Mouse (Mus musculus) mesoderm, embryonic 11.5 days (tissue): ENCODE data around the gene B4galt1.

ENCODE experiments used
- DNase-seq: peaks from one replicate; pipeline ENCODE4 v3.0.0-alpha.2; 2012; ENCODE audit warnings: low read depth, low spot score

Gene B4galt1

DNA sequence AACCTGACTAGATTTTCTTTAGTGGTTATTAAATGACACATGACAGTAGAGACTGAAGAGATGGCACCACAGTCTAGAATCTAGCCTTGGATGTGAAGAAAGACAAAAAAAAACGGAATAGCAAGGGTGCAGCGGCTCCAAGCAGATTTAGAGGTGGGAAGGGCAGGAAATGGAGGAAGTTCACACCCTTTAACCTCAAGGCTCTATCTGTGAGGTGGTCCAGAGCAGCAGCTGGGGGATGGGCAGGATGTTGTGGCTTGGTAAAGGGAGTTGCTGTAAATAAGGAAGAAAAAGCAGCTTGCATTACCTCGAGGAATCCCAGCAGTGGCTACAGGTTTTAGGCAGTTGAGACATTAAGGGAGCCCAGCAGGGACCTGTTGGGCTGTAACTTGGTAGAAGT, 72.7 kb downstream of the B4galt1 start:
- DNase-seq: no peak

DNA sequence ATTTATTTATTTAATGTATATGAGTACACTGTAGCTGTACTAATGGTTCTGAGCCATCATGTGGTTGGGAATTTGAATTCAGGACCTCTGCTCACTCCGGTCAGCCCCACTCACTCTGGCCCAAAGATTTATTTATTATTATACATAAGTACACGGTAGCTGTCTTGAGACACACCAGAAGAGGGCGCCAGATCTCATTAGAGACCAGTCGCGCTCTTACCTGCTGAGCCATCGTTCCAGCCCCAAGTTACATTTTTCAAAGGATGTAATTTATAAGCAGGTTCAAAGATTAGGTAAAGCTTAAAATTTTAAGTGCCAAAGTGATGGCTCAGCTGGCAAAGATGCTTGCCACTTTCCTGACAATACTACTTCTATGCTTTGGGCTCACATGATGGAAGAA, 75.1 kb downstream of the B4galt1 start:
- DNase-seq: no peak

DNA sequence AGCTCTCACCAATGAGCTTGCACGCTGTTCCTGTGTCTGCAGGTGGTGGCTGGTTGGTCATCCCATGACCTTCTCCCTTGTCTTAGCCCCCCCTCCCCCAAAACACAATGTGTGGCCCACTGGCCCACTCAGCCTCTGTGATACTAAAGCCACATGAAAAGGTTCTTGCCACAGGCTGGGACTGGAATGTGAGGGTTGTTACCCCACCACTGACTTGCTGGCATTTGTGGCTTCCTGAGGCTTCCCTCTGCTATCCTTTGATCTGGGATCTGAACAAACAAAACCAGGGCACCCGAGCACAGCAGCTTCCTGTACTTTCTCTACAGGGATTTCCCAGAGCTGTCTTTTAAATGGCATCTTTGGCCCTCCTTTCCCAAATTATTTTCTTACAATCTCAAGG, 76.7 kb downstream of the B4galt1 start:
- DNase-seq: no peak

DNA sequence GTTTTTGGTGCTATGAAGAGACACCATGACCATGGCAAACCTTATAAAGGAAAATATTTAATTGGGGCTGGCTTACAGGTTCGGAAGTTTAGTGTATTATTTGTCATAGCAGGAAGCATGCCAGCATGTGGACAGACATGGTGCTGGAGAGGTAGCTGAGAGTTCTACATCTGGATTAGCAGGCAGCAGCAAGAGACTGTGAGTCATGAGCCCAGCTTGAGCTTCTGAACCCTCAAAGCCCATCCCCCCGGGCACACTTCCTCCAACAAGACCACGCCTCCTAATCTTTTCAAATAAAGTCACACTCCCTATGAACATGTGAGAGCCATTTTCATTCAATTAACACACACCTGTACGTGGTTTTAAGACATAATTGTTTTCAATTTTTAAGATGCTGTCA, 77.4 kb downstream of the B4galt1 start:
- DNase-seq: no peak

DNA sequence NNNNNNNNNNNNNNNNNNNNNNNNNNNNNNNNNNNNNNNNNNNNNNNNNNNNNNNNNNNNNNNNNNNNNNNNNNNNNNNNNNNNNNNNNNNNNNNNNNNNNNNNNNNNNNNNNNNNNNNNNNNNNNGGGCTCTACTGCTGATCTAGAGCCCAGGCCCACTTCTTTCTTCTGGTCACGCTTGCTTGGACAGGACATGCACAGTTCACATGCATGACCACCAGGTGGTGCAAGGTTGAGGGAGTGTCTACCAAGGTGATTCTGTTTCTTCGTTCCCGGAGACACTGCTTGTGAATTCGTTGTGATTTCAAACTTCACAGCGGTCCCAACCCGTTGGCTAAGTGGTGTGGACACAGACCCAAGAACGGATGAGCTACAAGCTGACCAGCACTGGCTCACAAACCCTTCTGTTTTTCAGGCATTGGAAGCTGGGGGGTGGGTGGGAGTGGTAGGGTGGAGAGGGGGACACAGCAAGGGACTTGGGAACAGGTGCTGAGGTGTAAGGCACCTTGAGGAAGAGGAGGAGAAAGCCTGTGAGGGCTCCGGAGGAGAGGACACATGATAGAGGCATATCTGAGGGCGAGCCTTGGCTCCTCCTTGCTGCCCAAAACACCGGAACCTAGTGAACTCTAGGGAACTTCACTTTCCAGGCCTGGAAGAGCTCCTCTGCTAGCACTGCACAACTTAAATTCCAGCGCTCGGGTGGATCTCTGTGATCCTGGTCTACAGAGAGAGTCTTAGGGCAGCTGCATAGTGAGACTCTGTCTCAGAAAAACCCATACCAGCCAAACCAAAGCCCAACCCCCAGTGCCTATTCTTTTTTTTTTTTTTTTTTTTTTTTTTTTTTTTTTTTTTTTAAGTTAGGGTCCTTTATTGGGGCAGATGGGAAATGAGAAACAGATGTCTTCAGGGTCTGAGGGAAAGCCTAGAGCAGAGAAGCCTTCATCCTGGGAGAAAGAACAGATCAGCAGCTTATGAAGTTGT, 79.2 kb downstream of the B4galt1 start:
- DNase-seq: peak; percentile 90

DNA sequence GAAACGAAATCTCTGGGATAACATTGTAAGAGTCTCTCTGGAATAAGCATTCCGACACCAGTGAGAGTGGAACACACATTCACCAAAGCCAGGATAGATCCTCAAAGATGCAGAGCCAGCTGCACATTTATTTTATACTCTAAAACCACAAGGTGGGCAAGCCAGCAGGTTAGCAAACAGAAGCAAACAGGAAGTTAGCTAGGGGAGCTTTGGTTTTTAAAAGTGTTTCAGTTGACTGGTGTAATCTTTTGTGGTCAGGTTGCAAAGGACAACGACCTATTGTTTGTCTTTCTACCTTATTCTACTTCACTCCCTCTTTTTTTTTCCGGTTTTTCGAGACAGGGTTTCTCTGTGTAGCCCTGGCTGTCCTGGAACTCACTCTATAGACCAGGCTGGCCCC, 93.9 kb downstream of the B4galt1 start:
- no peak for DNase-seq

DNA sequence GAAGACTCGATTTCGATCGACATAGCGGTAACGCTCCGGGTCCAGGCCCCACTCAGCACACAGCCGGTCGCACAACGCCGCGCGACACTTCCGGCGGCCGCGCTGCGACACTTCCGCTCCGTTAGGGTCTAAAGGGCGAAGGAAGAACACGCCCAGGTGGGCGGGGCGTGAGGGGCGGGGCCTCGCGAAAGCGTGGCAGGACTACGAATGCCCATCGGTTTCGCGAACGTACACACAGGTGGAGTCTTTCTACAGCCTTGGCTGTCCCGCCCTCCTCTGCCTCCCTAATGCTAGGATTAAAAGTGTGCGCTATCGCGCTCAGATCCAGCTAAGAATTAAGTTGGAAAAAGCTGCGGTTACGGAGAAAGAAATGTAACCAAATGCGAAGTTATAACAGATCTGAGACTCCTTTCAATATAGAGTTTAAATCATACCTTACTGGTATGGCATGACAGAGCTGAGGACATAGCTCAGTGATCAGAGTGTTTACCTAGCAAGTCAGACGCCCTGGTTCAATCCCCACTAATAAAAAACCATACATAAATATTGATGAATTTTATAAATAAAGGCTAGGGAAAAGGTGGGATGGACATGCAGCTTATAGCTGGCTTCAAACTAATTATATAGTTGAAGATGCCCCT, 95.9 kb downstream of the B4galt1 start, which contains the start of gene Smu1:
Gene Smu1, minus strand, starts transcription at position 144 of the 641 bp plus-strand sequence.
- DNase-seq: peak; percentile 98

DNA sequence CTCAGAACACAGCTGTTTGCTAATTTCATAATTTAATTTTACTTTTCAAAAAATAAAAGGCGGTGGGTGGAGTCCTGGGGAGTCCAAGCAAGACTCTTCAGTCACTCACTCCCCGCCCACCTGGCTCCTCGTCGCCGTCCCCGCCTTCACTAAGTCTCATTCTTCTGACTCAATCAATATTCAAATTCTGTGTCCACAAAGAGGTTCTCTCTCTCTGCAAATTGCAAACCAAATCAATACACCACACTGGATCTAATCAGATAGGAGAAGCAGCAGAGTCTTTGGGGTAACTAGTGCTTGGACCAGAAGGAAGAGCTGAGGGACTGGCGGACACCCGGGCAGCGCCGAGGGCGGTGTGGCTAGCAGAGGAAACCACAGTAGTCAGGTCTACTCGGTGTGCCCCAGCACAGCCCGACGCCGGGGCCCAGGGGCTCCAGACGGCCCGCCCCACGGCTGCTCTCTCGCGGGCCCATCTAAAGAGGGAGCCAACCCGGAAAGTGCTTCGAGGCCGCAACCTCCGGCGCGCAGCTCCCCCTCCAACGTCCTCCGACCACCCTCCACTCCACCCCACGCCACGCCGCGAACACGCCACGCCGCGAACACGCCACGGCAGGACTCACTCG, 96.5 kb downstream of the B4galt1 start:
- no peak for DNase-seq
